Mouse (Mus musculus) lung, embryonic 16.5 days (tissue): ENCODE measurements around the gene Cyp21a1. TPM values are rescaled to one million over a fixed set of nuclear protein-coding genes. Genes with fewer than 3 reads are reported as not detected.
"Not testable (repeated sequence)": the region's sequence is repeated elsewhere in the genome, so short reads cannot be mapped to it uniquely, and the experiment has no call there.

Experiments
- ATAC-seq: fragments of 200-750 bp; cut with Nextera tagmentation; 2 replicates; pipeline ENCODE4 v1.8.0; 2017; ENCODE audit warnings: low read depth, mild to moderate bottlenecking, moderate library complexity
- H3K27ac ChIP-seq: fragments of 300-500 bp; sonication (generic); 2 replicates; pipeline ENCODE4 v1.5.1; 2014; ENCODE audit warnings: mild to moderate bottlenecking, control low read depth, low read length
- H3K27me3 ChIP-seq: fragments of 300-500 bp; sonication (generic); 2 replicates; pipeline ENCODE4 v1.6.1; 2014; ENCODE audit warnings: low read depth, low read length, mixed read lengths; ENCODE audit not compliant: control insufficient read depth, insufficient read depth
- H3K36me3 ChIP-seq: fragments of 300-500 bp; sonication (generic); 2 replicates; pipeline ENCODE4 v1.6.1; 2014; ENCODE audit warnings: low read length; ENCODE audit not compliant: control insufficient read depth, insufficient read depth
- H3K4me1 ChIP-seq: fragments of 300-500 bp; sonication (generic); replicated peaks from 2 replicates; pipeline ENCODE4 v1.6.1; 2014; ENCODE audit warnings: low read length, mixed read lengths; ENCODE audit not compliant: control insufficient read depth, insufficient read depth
- H3K4me2 ChIP-seq: fragments of 300-500 bp; sonication (generic); 2 replicates; pipeline ENCODE4 v1.6.1; 2014; ENCODE audit warnings: low read depth, low read length, control low read depth
- H3K4me3 ChIP-seq: fragments of 300-500 bp; sonication (generic); 2 replicates; pipeline ENCODE4 v1.5.1; 2014; ENCODE audit warnings: mild to moderate bottlenecking, low read length, control low read depth
- H3K9ac ChIP-seq: fragments of 300-500 bp; sonication (generic); 2 replicates; pipeline ENCODE4 v1.6.1; 2014; ENCODE audit warnings: low read length, control low read depth
- H3K9me3 ChIP-seq: fragments of 300-500 bp; sonication (generic); 2 replicates; pipeline ENCODE4 v1.6.1; 2016; ENCODE audit warnings: low read length; ENCODE audit not compliant: control insufficient read depth
- WGBS: fragments of 180-500 bp; shearing (Covaris S2); extraction: QIAGEN DNeasy Blood & Tissue Kit; methylation state at CpG from one replicate; pipeline ENCODE4 v1.1.7; 2014; 5-methylcytosine and 5-hydroxymethylcytosine counted together
- polyA plus RNA-seq: library from polyadenylated mRNA; unstranded; fragments of >200 nt; fragmentation: Nextera tagmentation; extraction: Ambion mirVana; gene quantifications from 2 replicates; pipeline ENCODE4 v1.2.1, GENCODE M21; 2015

Cyp21a1 gene
- polyA plus RNA-seq, 1 experiment from 2014 or later: not detected

DNA sequence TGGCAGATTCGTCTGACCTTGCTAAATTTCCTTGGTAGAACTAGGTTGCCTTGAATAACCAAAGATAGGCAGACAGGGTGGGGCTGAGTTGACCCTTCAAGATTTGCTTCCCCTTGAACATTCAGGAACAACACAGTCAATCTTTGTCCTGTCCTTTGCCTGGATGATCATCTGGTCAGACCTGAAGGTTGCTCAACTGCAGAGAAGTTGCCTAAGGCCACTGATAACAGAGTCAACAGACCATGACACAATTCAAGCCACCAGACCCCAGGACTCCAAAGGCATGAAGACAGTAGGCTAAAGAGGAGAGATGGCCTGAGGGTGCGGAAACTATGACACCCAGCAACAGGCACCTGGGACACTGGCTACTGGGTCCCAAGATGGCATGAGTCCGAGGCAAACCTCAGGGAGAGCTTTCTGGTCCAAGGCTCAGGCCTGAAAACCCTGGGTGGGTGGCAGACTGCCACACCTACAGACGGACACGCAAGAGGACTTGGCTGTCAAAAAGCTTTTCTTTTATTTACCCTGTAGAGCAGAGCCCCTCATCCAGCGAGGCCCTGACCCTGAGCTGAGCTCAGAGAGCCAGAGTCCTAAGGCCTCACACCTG is 4.3 kb upstream of the Cyp21a1 start:
- Histone ChIP-seq H3K4me1 (no peaks in the 10 kb centered on the region), H3K27me3 (no peaks in the 10 kb centered on the region), H3K9ac (no peak overlapping the region), H3K27ac (no peak overlapping the region), H3K9me3 (peaks cover 5% of the 10 kb centered on the region), H3K4me2 (no peak overlapping the region), H3K36me3 (no peaks in the 10 kb centered on the region), H3K4me3 (no peak overlapping the region)
- 65% methylated on average over 6 of the region's 6 CpGs for WGBS
- ATAC-seq: no peak

DNA sequence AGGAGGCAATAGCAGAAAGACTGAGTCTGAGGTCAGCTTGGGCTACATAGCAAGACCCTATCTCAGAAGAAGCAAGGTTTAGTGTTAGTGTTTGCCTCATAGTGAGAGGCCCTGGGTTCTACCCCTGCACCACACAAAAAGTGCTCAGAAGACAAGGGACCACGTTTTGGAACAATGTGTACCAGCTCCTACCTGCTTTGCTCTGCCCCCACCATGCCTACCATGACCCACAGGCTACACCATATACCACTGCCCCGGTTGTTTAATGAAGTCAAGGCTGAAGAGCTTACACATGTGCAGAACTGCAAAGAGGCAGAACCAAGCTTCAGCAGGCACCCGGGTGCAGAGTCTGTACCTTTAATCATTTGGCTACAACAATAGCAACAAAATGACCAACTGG is 2.8 kb upstream of the Cyp21a1 start:
- 58% methylated on average over 3 of the region's 3 CpGs for WGBS
- ATAC-seq: no peak
- Histone ChIP-seq H3K4me1 (no peaks in the 10 kb centered on the region), H3K9ac (no peak overlapping the region), H3K4me2 (no peak overlapping the region), H3K36me3 (no peaks in the 10 kb centered on the region), H3K4me3 (no peak overlapping the region), H3K9me3 (peaks cover 5% of the 10 kb centered on the region), H3K27ac (no peak overlapping the region), H3K27me3 (no peaks in the 10 kb centered on the region)

DNA sequence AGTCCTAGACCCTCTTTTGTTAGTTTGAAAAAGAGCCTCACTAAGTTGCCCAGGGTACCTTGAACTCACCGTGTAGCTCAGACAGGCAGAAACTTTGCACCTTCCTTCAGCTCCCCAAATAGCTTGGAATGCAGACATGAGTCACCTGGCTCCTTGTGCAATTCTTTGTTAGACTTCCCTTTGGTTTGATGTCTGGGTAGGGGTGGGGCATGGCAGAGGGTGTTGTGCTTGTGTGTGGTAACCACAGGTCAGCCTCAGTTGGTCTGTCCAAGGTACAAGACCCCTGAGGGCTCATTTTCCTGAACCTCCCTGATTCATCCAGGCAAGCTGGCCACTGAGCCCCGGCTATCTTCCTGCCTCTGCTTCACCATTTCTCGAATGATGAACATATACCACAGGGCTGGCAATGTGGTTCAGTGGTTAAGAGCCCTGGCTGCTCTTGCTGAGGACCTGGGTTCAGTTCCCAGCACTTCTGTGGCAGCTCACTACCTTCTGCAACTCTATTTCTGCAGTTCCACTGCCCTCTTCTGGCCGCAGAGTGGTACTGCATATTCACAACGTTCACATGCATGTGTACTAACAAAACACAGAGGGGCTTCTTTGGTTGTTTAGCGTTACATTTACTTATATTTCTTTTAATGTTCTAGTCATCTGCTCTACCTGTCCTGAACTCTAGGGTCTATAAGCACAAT is 656 bp upstream of the Cyp21a1 start:
- Histone ChIP-seq H3K4me2 (no peak overlapping the region), H3K4me1 (no peaks in the 10 kb centered on the region), H3K9me3 (peaks cover 5% of the 10 kb centered on the region), H3K27me3 (no peaks in the 10 kb centered on the region), H3K36me3 (no peaks in the 10 kb centered on the region), H3K27ac (no peak overlapping the region), H3K9ac (no peak overlapping the region), H3K4me3 (no peak overlapping the region)
- ATAC-seq: no peak
- WGBS: 72% methylated on average over 6 of the region's 6 CpGs

DNA sequence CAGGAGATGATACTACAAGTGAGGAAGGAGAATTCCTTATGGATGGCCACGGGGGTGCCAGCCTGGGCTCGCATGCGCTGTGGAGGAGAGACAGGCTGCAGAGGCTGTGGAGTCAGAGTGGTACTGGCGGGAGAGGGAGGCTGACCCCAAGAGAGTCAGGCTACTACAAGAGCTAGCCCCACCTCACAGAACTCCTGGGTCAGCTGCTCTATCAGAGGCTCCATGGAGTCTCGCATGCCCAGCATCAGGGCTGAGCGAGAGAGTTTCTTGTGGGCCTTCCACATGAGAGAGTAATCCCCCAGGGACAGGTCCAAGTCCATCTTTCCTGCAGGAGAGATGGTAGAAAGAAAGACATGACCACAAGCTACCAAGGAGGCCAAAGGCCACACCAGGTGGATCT is 994 bp downstream of the Cyp21a1 start:
- H3K4me1 ChIP-seq, H3K4me3 ChIP-seq, H3K9me3 ChIP-seq, H3K4me2 ChIP-seq, ATAC-seq, H3K27ac ChIP-seq, H3K9ac ChIP-seq, H3K27me3 ChIP-seq, H3K36me3 ChIP-seq: not testable (repeated sequence)
- WGBS: 90% methylated on average over 6 of the region's 6 CpGs

DNA sequence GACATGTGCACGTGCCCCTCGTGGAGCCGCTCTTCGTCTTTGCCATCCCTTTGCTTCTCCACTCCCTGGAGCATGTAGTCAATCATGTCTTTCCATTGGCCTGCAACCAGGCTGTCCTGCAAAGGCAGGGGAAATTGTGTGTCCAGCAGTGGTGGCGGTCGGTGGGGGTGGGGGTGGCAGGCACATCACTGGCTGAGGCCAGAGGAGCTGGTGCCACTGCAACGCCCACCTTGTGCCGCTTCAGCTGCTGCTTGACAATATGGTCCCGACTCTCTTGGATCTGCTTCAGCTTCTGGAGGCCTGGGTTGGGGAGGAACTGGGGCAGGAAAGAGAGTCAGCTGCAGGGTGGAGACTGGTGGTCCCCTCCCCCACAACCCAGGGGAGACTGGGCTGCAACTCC is 1.6 kb downstream of the Cyp21a1 start:
- WGBS: 91% methylated on average over 9 of the region's 9 CpGs
- H3K9me3 ChIP-seq, H3K36me3 ChIP-seq, ATAC-seq, H3K9ac ChIP-seq, H3K27me3 ChIP-seq, H3K4me3 ChIP-seq, H3K27ac ChIP-seq, H3K4me1 ChIP-seq, H3K4me2 ChIP-seq: not testable (repeated sequence)

DNA sequence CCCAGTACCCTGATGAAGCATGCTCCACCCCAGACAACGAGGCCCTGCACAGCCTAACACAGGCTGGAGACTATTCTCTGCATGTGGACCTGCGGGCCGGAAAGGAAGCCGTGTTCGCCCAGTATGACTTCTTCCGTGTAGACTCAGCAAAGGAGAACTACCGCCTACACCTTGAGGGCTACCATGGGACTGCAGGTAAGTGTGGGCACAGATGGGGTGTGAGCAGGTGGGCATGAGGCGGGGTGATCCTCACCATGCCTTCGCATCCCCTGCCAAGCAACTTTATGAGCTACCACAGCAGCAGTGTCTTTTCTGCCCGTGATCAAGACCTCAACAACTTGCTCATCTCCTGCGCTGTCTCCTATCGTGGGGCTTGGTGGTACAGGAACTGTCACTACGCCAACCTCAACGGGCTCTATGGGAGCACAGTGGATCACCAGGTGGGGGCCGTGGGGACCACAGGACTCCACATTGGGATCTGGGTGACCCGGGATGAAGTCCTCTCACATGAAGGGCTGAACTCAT is 3.5 kb downstream of the Cyp21a1 start:
- H3K27me3 ChIP-seq, H3K27ac ChIP-seq, H3K4me1 ChIP-seq, ATAC-seq, H3K4me3 ChIP-seq, H3K9me3 ChIP-seq, H3K4me2 ChIP-seq, H3K36me3 ChIP-seq, H3K9ac ChIP-seq: not testable (repeated sequence)
- WGBS: 91% methylated on average over 16 of the region's 16 CpGs

DNA sequence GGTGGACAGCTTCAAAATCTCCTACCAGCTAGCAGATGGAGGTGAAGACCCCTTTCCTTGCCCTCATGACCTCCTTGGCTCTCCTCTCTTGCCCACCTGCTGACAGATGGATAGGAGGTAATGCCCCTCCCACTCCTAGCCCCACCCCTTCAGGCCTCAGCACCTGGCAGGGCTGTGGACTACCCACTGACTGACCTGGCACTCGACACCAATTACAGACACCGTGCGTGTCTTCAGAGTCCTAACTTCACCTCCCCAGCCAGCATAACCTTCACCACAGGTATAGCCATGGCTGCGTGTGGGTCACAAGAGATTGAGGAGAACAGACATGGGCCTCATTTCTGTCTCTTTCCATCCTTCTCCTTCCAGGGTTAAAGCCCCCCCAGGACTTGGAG is 4.8 kb downstream of the Cyp21a1 start:
- no peaks in the 10 kb centered on the region for H3K9me3 ChIP-seq
- 91% methylated on average over 4 of the region's 4 CpGs for WGBS
- ATAC-seq: no peak

DNA sequence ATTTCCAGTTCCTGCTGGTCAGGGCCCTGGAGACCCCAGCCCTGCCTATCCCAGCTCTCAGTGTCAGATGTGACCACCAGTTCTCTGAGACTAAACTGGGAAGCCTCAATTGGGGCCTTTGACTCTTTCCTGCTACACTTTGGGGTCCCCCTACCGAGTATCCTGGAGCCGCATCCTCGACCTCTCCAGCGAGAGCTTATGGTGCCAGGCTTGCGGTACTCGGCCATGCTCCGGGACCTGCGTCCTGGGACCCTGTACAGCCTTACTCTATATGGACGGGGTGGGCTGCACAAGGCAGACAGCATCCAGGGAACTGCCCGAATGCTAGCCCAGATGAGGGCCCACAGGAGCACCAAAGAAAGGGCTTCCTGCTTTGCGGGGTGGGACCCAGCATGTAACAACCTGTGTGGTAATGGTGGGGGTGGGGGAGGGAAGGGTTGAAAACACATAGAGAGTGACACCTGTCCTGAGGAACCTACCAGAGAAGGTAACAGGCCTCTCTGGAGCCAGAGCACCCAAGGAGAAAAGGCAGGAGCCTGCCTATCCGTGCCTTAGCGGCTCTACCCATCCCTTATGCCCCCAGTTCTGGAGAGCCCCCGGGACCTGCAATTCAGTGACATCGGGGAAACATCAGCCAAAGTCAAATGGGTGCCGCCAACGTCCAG is 5.4 kb downstream of the Cyp21a1 start:
- H3K4me2 ChIP-seq: no peak overlapping the region
- WGBS: 85% methylated on average over 14 of the region's 17 CpGs
- no peaks in the 10 kb centered on the region for H3K27me3 ChIP-seq
- no peaks in the 10 kb centered on the region for H3K9me3 ChIP-seq
- no peaks in the 10 kb centered on the region for H3K4me1 ChIP-seq
- H3K36me3 ChIP-seq: no peaks in the 10 kb centered on the region
- H3K9ac ChIP-seq: no peak overlapping the region
- H3K27ac ChIP-seq: no peak overlapping the region
- ATAC-seq: no peak
- H3K4me3 ChIP-seq: no peak overlapping the region

More for the DNA sequence above, 4.8 kb downstream of the Cyp21a1 start:
- no peak overlapping the region for H3K27ac ChIP-seq
- H3K4me1 ChIP-seq: no peaks in the 10 kb centered on the region
- H3K4me2 ChIP-seq: no peak overlapping the region
- H3K4me3 ChIP-seq: no peak overlapping the region
- no peaks in the 10 kb centered on the region for H3K27me3 ChIP-seq
- H3K9ac ChIP-seq: no peak overlapping the region
- H3K36me3 ChIP-seq: no peaks in the 10 kb centered on the region

DNA sequence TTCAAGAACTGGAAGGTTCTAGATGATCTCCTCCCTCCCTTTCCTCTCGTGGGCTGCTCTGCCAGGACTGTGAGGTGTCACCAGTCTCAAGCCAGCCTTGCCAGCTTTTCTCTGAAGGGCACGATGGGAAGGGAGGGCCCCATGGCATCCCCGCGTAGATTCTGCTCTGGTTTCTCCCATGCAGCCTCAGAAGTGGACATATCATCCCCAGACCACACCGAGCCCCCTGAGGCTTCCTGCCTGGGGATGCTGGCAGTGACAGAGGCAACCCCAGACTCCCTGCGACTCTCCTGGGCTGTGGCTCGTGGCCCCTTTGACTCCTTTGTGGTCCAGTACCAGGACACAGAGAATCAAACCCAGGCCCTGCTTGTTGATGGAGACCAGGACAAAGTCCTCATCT is 6.3 kb downstream of the Cyp21a1 start:
- H3K9ac ChIP-seq, H3K4me1 ChIP-seq, H3K9me3 ChIP-seq, H3K27ac ChIP-seq, H3K4me2 ChIP-seq, H3K36me3 ChIP-seq, ATAC-seq, H3K4me3 ChIP-seq, H3K27me3 ChIP-seq: not testable (repeated sequence)
- WGBS: 75% methylated on average over 7 of the region's 7 CpGs
